Mouse (Mus musculus) adrenal gland, postnatal 4 days (tissue): ENCODE measurements around the gene Fyn. TPM values are rescaled to one million over a fixed set of nuclear protein-coding genes. Genes with fewer than 3 reads are reported as not detected.

Source experiments
- DNase-seq, 2 experiments: peaks; one replicate each; pipeline ENCODE4 v3.0.0; 2021 to 2022; ENCODE audit warnings: low spot score in 2 of 2, mixed read lengths in 2 of 2
- total RNA-seq, 2 experiments: library from RNA; stranded (reverse); gene quantifications; 2 replicates each; pipeline ENCODE4 v1.2.3; 2021

Fyn gene
- total RNA-seq, 2 experiments from 2014 or later: 67.7 to 74.4 TPM

DNA sequence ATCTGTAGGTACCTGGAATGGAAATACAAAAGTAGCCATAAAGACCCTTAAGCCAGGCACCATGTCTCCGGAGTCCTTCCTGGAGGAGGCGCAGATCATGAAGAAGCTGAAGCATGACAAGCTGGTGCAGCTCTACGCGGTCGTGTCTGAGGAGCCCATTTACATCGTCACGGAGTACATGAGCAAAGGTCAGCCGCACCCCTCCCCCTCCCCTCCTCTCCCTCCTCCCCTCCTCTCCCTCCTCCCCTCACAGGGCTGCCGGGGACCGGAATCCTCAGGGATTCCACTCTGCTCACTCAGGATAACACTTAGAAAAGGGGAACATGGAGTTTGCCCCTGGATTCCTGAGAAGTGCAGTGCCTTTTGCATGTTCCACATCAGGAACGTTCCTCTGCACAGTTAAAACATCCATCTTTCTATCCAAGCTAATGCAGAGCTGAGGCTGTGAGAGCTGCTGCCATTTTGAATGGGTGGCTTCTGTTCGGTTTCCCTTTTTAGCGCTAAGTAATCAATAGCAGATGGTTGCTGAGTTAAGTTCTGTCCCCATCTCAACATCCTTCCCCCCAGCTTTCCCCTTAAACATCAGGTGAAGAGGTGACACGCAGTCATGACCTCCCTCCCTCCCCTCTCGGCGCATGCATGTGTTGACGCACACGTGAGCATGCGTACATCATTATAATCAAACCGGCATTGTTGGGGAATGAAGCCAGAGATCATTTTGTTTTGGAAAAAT is 163.5 kb downstream of the Fyn start:
- DNase-seq: no peak

GRCm38 (mm10) chr10:39532823-39533222 is 164.2 kb downstream of the Fyn start:
- no peak for DNase-seq

GRCm38 (mm10) chr10:39534324-39535026 is 165.8 kb downstream of the Fyn start:
- no peak for DNase-seq

- no peak for DNase-seq
Measured at GRCm38 (mm10) chr10:39535347-39535746, 166.7 kb downstream of the Fyn start.

DNA sequence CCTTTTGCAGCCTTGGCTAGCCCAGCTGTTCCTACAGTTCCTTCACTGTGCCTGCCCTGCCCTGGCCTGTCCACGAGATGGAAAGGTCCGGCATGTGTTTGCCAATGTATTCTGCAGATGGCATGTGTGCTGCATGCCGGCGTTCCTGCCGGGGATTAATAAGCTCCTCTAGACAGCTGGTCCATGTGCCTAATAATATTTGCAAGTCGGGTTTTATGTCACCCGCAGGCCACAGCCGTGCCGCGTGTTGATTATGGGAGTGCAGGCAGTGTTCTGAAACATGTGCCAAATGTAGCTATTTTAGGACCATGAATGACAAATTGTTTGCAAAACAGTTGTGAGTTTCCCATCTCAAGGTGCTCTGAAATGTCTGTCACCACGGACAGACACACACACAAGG is 167.6 kb downstream of the Fyn start:
- no peak for DNase-seq

- DNase-seq: no peak
Measured at GRCm38 (mm10) chr10:39540012-39540647, 171.5 kb downstream of the Fyn start.

GRCm38 (mm10) chr10:39540995-39541394 is 172.3 kb downstream of the Fyn start:
- peak in 1 of 2 experiments; percentile 51 for DNase-seq

- no peak for DNase-seq
Measured at GRCm38 (mm10) chr10:39541451-39541874, 172.8 kb downstream of the Fyn start.

GRCm38 (mm10) chr10:39541951-39542521 is 173.4 kb downstream of the Fyn start:
- no peak for DNase-seq

GRCm38 (mm10) chr10:39542535-39543257 is 174.0 kb downstream of the Fyn start:
- DNase-seq: no peak

- no peak for DNase-seq
Measured at GRCm38 (mm10) chr10:39543258-39543770, 174.7 kb downstream of the Fyn start.

- no peak for DNase-seq
Measured at GRCm38 (mm10) chr10:39547369-39548074, 178.9 kb downstream of the Fyn start.

- no peak for DNase-seq
Measured at GRCm38 (mm10) chr10:39550791-39551190, 182.1 kb downstream of the Fyn start.

GRCm38 (mm10) chr10:39551637-39552185 is 183.1 kb downstream of the Fyn start:
- no peak for DNase-seq

GRCm38 (mm10) chr10:39552351-39552814 is 183.7 kb downstream of the Fyn start:
- no peak for DNase-seq

- no peak for DNase-seq
Measured at GRCm38 (mm10) chr10:39552903-39553302, 184.2 kb downstream of the Fyn start.

- no peak for DNase-seq
Measured at GRCm38 (mm10) chr10:39555289-39555715, 186.6 kb downstream of the Fyn start.

DNA sequence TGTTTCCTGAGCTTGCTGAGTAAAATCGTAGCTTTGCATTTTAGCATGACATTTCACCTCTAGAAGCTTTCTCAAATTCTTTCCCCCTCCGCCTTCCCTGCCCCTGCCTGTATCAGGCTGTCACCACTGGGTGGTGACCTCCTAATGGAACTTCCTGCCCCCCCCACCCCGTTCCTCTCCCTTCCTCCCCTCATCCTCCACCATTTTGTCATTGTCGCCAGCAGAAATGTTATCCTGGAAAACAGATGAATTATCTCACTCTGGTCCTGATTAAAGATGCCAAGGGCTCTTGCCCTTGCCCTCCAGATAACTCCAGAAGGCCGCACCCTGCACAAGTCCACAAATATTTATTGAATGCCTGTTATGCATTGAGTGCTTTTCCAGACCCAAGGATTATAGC is 187.1 kb downstream of the Fyn start:
- DNase-seq: no peak

- no peak for DNase-seq
Measured at GRCm38 (mm10) chr10:39557360-39557759, 188.7 kb downstream of the Fyn start.

- DNase-seq: peak; percentile 33 to 37
Measured at GRCm38 (mm10) chr10:39557851-39558250, 189.2 kb downstream of the Fyn start.
